Mouse (Mus musculus) gastrocnemius, postnatal 25 days (tissue): ENCODE measurements around the gene Trpm3. TPM values are rescaled to one million over a fixed set of nuclear protein-coding genes. Genes with fewer than 3 reads are reported as not detected.

Experiments used
- DNase-seq: peaks from one replicate; pipeline ENCODE4 v3.0.0; 2022
- total RNA-seq, 2 experiments: library from RNA; stranded (reverse); gene quantifications; 1 replicate in 1 of 2; 2 replicates in 1 of 2; pipeline ENCODE4 v1.2.3; 2021

The Trpm3 gene
- total RNA-seq, 2 experiments from 2014 or later = 1.3 to 1.5 TPM

DNA sequence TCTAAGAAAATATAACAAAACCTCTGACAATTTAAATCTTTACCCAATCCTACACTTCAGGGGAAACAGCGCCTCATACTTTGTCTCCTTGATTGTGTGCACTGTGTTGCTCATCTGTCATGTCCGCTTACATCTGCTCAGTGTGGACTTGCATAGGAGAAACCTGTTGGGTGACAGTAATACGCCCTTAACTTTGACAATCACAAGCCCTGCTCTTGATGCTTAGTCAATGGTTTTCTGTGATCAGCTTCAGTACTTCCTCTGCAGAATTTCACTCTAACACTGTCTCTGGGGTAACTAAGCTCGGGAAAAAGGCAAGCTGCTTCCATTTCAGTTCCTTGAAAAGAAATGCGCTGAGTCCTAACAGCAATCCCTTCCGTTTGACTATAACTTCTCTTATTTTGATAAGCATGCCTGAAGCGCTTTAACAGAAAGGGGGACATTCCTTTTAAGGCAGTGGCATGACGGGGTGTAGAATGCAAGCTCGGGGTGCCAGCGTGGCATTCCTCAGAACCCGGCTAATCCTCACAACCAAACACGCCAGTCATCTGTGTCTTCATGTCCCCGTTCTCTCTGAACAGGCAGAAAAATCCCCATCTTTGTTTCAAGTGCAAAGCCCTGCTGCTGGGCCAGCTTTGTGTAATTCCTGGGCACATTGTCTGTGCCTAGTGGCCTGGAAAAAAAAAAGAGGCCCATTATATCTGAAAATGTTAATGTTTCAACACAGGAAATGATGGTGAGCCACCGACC is 517.8 kb downstream of the Trpm3 start:
- DNase-seq = no peak

GRCm38 (mm10) chr19:22657251-22657650 is 518.4 kb downstream of the Trpm3 start:
- DNase-seq = no peak

GRCm38 (mm10) chr19:22665401-22665800 is 526.6 kb downstream of the Trpm3 start:
- no peak for DNase-seq

- no peak for DNase-seq
Observed at GRCm38 (mm10) chr19:22670222-22670621, 531.4 kb downstream of the Trpm3 start.

DNA sequence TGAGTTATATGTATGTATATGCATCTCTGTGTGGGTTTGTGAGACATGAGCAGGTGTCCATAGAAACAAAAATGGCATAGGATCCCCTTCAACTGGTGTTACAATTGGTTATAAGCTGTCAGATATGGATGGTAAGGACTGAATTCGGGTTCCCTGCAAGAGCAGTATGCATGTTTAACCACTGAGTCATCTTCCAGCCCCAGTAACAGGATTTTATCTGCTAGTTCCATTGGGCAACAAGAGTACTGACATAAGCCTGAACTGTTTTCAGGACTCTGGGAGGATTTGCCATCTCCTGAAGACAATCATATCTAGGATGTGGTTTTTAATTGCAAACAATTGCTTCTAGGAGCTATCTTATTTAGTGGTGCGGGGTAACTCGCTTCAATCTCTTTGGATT is 534.0 kb downstream of the Trpm3 start:
- DNase-seq = no peak

GRCm38 (mm10) chr19:22676206-22676605 is 537.4 kb downstream of the Trpm3 start:
- DNase-seq = no peak

GRCm38 (mm10) chr19:22682238-22682637 is 543.4 kb downstream of the Trpm3 start:
- no peak for DNase-seq

DNA sequence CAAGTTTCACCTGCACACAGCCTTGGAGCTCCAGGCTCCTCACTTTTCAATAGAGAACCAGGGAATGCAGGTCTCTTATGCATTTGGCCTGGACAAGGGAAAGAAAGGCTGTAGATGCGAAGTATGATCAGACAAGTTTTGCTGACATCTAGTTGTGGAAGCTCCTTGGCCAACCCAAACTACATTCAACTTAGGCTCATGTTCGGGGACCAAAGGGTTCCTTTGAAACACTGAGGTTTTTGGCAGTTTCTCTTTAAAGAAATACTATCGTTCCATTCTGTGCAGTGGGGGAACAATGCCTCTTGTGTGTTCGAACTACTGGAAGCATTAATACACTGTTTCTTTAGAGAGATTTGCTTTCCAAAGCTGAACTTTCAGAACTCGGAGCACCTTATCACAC is 553.1 kb downstream of the Trpm3 start:
- DNase-seq = no peak

DNA sequence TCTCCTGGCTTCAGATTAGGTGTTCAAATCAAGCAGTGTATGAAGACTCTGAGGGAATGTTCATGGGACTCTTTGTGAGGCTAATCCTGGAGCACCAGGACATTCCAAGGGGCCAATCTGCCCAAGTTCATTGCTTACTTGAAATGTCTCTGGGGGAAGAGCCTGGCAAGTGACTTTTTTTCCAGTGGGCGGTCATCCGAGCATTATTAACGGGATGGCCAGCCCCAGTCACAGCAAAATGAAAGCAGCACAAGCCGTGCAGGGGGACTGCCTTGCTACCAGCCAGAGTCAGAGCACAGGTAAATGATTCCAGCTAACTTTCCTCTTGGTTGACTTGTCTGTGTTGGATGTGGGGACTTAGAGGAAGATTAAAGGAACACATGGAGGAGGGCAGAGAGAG is 553.7 kb downstream of the Trpm3 start:
- DNase-seq = no peak

DNA sequence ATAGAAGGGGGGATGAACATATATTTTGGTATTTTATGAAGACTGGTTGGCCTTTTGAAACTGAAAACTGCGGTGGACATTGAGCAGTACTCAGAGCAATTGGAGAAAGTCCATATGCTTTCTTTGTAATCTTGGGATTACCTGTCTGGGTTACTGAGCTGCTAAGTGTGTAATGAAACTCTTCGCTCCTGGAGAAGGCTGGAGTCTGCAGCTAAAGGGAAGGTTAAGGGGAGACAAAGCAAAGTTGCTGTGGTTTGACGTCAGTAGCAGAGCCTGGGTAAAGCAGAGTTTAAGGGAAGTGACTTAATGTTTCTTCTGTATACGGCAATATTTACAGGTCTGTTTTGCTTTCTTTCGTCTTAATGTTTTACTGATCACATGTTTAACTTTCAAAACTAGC is 554.1 kb downstream of the Trpm3 start:
- no peak for DNase-seq

GRCm38 (mm10) chr19:22695423-22695822 is 556.6 kb downstream of the Trpm3 start:
- DNase-seq = no peak

DNA sequence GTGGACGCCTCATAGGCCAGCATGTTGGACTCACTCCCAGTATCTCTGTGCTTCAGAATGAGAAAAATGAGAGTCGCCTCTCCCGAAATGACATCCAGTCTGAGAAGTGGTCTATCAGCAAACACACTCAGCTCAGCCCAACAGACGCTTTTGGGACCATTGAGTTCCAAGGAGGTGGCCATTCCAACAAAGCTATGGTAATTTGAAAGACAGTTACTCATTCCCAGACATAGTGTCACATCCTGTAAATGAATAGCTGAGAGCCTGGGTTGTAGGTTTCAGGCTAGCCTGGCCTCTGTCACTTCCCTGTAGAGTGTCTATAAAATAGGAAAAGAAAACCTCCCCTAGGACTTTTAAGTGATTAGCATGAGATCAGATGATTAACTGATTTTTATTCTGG is 559.9 kb downstream of the Trpm3 start:
- DNase-seq = no peak

GRCm38 (mm10) chr19:22700871-22701651 is 562.2 kb downstream of the Trpm3 start:
- no peak for DNase-seq

- DNase-seq = no peak
Observed at GRCm38 (mm10) chr19:22703876-22704275, 565.0 kb downstream of the Trpm3 start.

DNA sequence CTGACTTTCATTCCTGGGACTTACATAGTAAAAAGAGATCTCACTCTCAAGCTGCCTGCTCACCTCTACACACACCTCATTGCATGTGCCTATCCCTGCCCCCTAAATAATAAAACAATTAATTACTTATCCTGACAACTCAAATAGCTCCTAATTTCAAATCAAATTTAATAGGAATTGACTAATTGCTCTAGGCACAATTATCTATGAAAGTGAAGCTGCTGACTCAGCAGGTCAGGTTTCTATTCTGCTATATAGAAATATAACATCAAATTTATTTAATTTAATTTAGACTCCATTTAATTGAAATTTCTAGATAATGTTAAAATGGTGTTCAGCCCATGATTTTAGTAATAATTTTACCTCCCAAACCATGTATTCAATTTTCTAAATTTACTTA is 566.6 kb downstream of the Trpm3 start:
- DNase-seq = no peak

DNA sequence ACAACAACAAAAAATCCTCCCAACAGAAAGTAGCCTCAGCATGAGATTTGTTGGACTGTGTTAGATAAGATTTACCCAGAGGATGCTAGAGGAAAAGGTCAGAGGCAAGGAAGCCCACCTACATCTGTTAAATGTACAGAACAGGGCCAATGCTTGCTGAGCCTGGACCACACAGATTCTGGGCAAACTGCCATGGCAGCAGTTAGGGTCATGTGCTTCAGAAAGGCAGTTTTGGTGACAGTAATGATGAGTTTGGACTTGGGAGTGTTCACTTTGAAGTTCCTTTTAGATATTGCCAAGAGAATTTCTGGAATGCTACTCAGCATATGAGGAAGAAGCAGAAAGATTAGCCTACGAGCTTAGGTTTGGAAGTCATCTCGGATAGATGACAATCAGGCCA is 580.2 kb downstream of the Trpm3 start:
- DNase-seq = no peak

- DNase-seq = no peak
Observed at GRCm38 (mm10) chr19:22729846-22730245, 591.0 kb downstream of the Trpm3 start.

DNA sequence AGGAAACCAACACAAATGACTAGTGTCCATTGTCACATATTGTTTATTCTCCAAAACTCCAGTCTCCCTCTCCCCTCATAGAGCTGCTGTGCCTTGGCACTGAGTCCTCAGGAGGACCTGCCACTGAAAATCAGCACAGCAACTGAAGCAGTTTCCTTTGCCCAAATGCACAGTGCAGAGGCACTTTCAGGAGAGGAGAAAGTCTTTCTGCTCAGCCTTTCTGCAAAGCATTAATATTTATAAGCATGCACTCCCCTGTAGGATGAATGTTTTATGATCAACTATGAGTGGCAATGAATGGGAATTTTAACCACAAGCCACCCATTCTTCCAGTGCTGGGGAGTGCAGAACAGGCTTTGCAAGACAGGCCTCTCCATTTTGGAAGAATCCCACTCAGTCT is 592.1 kb downstream of the Trpm3 start:
- no peak for DNase-seq

- no peak for DNase-seq
Observed at GRCm38 (mm10) chr19:22736870-22737269, 598.0 kb downstream of the Trpm3 start.

- DNase-seq = no peak
Observed at GRCm38 (mm10) chr19:22739240-22739639, 600.4 kb downstream of the Trpm3 start.

DNA sequence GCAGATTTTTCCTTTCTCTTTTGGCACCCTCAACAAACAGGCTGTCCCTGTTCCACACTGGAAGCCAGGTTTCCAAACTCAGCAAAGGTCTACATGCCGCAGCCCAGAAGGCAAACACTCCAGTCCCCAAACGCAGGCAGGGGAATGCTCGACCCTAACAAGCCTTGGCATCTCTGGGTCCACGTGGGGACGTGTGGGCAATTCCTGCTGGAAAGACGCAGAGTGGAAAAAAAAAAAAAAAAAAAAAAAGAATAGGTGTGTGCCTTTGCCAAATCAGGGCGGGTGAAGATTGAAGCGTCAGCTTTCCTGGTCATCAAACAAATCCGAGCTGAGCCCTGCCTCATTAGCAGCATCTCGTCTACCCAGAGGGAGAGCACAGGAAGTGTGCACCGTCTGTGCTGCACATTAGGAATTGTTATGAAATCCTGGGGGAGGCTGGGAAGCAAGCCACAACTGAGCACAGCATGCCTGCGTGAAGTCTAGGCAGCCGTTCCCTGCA is 614.5 kb downstream of the Trpm3 start:
- DNase-seq = peak; percentile 49

DNA sequence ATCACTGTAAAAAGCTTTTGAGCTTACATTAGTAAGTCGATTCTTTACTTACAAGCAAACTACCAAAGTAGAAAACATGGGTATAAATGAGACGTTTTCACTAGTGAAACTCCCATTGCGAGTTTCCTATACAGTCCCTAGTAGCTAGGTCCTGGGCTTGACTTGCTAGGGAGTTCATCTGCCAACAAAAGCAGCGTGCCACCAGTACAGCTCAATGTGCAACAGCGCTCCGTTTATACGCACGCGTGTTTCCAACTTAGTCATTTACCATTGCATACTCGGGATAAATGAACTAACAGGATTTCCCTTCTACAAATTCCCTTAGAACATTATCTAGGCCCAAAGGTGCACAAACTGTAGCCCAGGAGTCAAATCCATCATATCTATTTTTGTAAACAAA is 615.2 kb downstream of the Trpm3 start:
- DNase-seq = no peak

- peak; percentile 11 for DNase-seq
Observed at GRCm38 (mm10) chr19:22754498-22754897, 615.7 kb downstream of the Trpm3 start.

GRCm38 (mm10) chr19:22758496-22758895 is 619.6 kb downstream of the Trpm3 start:
- DNase-seq = no peak
